Mouse (Mus musculus): Measurements from ENCODE around the gene Xrcc3. TPM values are rescaled to one million over a fixed set of nuclear protein-coding genes. Genes with fewer than 3 reads are reported as not detected.

The Xrcc3 gene
- polyA plus RNA-seq, 1 experiment from 2014 or later = 3.1 TPM

- peaks cover 10% of the 10 kb centered on the region for H3K4me1 ChIP-seq
- ATAC-seq (replicated peaks) = no peak
- no peaks in the 10 kb centered on the region for H3K36me3 ChIP-seq (replicated peaks)
- H3K4me2 ChIP-seq = no peak overlapping the region
- no peak overlapping the region for H3K27ac ChIP-seq
- H3K9ac ChIP-seq = no peak overlapping the region
- H3K9me3 ChIP-seq = no peaks in the 10 kb centered on the region
- no peaks in the 10 kb centered on the region for H3K27me3 ChIP-seq (replicated peaks)
- H3K4me3 ChIP-seq = no peak overlapping the region
These were observed 59.0 kb downstream of the Xrcc3 start for GRCm38 (mm10) chr12:111754710-111755109.

GRCm38 (mm10) chr12:111753347-111753746 is 60.3 kb downstream of the Xrcc3 start:
- no peaks in the 10 kb centered on the region for H3K36me3 ChIP-seq (replicated peaks)
- H3K27me3 ChIP-seq (replicated peaks) = no peaks in the 10 kb centered on the region
- no peak for ATAC-seq (replicated peaks)

More at GRCm38 (mm10) chr12:111753347-111753746, 60.3 kb downstream of the Xrcc3 start:
- Histone ChIP-seq H3K9me3 (no peaks in the 10 kb centered on the region), H3K27ac (no peak overlapping the region), H3K4me3 (no peak overlapping the region), H3K9ac (no peak overlapping the region), H3K4me1 (peaks cover 8% of the 10 kb centered on the region), H3K4me2 (no peak overlapping the region)
- WGBS = 76% methylated on average over 9 of the region's 9 CpGs

Other genes with a start within 250 kb of the Xrcc3 start
- gene Mark3, start 239.3 kb downstream of the Xrcc3 start, polyA plus RNA-seq (2015; fragmentation: Nextera tagmentation; extraction: Ambion mirVana) = 53.1 and 55.4 TPM in 2 replicates
- 1,376 and 1,480 TPM in 2 replicates for gene Ckb, start 141.5 kb downstream of the Xrcc3 start, polyA plus RNA-seq (2015; fragmentation: Nextera tagmentation; extraction: Ambion mirVana)
- 10.4 and 11.9 TPM in 2 replicates for gene Trmt61a, start 135.8 kb downstream of the Xrcc3 start, polyA plus RNA-seq (2015; fragmentation: Nextera tagmentation; extraction: Ambion mirVana)
- 71.7 and 73.1 TPM in 2 replicates for gene Bag5, start 100.6 kb downstream of the Xrcc3 start, polyA plus RNA-seq (2015; fragmentation: Nextera tagmentation; extraction: Ambion mirVana)
- gene Apopt1, start 100.6 kb downstream of the Xrcc3 start, polyA plus RNA-seq (2015; fragmentation: Nextera tagmentation; extraction: Ambion mirVana) = 51.9 and 55.3 TPM in 2 replicates
- 661 and 666 TPM in 2 replicates for gene Klc1, start 55.0 kb downstream of the Xrcc3 start, polyA plus RNA-seq (2015; fragmentation: Nextera tagmentation; extraction: Ambion mirVana)
- 32.3 and 39.5 TPM in 2 replicates for gene Zfyve21, start 297 bp upstream of the Xrcc3 start, polyA plus RNA-seq (2015; fragmentation: Nextera tagmentation; extraction: Ambion mirVana)
- gene Ppp1r13b, start 94.2 kb upstream of the Xrcc3 start, polyA plus RNA-seq (2015; fragmentation: Nextera tagmentation; extraction: Ambion mirVana) = 40.4 and 41.8 TPM in 2 replicates
- 664 and 669 TPM in 2 replicates for gene Atp5mpl, start 153.1 kb upstream of the Xrcc3 start, polyA plus RNA-seq (2015; fragmentation: Nextera tagmentation; extraction: Ambion mirVana)
- gene Tdrd9, start 157.7 kb upstream of the Xrcc3 start, polyA plus RNA-seq (2015; fragmentation: Nextera tagmentation; extraction: Ambion mirVana) = 0.28 and 0.42 TPM in 2 replicates
- not detected in 2 replicates for gene Rd3l, start 167.4 kb upstream of the Xrcc3 start, polyA plus RNA-seq (2015; fragmentation: Nextera tagmentation; extraction: Ambion mirVana)

All from midbrain, embryonic 15.5 days (tissue).